Mouse (Mus musculus) liver, adult (tissue): ENCODE data around the gene Tsnaxip1.

Experiments
- GATA4 ChIP-seq: IDR thresholded peaks from 2 replicates; pipeline ENCODE4 v1.6.1; 2014; ENCODE audit warnings: mild to moderate bottlenecking, low read length; ENCODE audit not compliant: insufficient replicate concordance

Gene Tsnaxip1

DNA sequence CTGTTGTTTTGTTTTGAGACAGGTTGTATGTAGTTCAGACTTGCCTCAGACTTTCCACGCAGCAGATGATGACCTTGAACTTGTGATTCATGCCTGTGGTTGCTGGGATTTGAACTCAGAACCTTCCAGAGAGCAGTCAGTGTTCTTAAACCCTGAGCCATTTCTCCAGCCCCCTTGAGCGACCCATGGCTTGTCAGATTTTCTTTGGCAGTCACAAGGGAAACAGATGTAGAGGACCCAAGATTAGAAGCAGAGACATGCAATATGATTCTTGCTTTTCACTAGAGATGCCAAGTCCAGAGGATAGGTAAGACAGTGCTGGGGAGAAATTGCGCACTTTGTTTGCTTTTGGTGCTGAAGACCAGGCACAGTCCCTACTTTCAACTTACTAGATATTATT is 25.6 kb downstream of the Tsnaxip1 start, which contains the start of gene Cenpt:
Gene Cenpt (minus strand): TSS at position 101 of the 400 bp plus-strand sequence.
- TF ChIP-seq GATA4, result no peak

DNA sequence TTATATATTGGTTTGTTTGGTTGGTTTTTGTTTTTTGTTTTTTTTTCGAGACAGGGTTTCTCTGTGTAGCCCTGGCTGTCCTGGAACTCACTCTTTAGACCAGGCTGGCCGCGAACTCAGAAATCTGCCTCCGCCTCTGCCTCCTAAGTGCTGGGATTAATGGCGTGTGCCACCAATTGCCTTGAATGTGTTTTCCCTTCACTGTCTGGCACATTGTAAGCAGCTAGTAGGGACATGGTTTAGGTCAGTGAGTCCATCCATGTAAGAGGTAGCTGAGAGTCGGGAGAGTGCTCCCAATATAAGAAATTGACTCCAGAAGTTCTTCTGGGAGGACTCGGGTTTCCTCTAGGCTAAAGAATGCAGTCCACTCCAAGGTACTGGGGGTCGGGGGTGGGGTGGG is 26.8 kb downstream of the Tsnaxip1 start:
- no peak for TF ChIP-seq GATA4

GRCm38 (mm10) chr8:105854715-105855216 is 27.2 kb downstream of the Tsnaxip1 start, which contains the start of gene Thap11:
TSS of gene Thap11 (plus strand) at chr8:105855132.
- TF ChIP-seq GATA4, result no peak

DNA sequence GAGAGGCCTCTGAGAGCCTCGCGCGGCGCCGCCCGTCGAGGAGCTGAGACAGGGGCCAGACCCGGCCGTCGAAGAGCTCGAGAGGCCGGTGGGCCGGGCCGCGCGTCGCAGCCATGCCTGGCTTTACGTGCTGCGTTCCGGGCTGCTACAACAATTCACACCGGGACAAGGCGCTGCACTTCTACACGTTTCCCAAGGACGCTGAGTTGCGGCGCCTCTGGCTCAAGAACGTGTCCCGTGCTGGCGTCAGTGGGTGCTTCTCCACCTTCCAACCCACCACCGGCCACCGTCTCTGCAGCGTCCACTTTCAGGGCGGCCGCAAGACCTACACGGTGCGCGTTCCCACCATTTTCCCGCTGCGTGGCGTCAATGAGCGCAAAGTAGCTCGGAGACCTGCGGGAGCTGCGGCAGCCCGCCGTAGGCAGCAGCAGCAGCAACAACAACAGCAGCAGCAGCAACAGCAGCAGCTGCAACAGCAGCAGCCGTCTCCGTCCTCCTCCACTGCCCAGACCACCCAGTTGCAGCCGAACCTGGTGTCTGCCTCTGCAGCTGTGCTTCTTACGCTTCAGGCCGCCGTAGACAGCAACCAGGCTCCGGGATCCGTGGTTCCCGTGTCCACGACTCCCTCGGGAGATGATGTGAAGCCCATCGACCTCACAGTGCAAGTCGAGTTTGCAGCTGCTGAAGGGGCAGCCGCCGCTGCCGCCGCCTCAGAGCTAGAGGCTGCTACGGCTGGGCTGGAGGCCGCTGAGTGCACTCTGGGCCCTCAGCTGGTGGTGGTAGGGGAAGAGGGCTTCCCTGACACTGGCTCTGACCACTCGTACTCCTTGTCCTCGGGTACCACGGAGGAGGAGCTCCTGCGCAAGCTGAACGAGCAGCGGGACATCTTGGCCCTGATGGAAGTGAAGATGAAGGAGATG is 28.0 kb downstream of the Tsnaxip1 start:
- no peak for TF ChIP-seq GATA4

GRCm38 (mm10) chr8:105856168-105856835 is 28.8 kb downstream of the Tsnaxip1 start:
- no peak for TF ChIP-seq GATA4

GRCm38 (mm10) chr8:105858495-105858894 is 31.0 kb downstream of the Tsnaxip1 start:
- TF ChIP-seq GATA4, result no peak

- no peak for TF ChIP-seq GATA4
Measured at GRCm38 (mm10) chr8:105859314-105859713, 31.8 kb downstream of the Tsnaxip1 start.

DNA sequence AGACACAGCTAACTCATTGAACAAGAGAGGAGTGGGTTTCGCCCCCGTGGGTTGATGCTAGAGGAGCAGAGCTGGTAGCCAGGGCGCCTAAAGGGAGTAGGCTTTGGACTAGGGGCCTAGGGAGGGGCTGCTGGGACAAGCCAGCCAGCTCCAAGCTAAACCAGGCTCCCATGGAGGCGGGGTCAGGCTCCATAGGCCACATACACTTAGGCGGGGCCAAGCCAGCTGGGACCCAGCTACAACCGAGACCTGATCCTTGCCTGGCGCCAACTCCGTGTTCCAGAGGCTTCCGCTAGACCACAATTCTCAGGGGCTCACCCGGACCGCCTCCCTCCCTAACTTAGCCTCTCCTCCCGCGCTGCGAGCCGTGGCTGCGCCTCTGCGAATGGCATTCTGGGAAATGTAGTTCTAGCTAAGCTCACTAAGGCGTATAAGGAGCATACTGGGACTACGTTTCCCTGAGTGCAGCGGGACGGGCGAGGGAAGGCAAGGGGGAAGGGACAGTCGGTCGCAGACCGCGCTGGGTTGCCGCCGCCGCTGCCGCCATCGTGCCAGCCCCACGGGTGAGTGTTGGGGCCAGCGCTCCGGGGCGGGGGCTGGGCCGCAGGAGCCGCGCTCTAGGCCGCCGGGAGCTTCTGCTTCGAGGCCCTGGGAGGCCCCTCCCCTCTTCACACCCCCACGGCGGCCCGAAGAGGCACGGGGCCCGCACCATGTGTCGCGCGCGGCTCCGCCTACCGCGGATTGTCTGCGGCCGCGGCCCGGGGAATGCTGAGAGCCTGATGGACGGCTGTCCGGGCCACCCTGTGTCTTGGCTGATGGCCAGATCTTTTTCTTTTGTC is 32.8 kb downstream of the Tsnaxip1 start, which contains the start of gene Nutf2:
Gene Nutf2 (plus strand): TSS at position 438 of the 839 bp plus-strand sequence.
- peak; percentile 7; the same call in 1 of the 2 replicates for TF ChIP-seq GATA4

GRCm38 (mm10) chr8:105861951-105862350 is 34.4 kb downstream of the Tsnaxip1 start:
- no peak for TF ChIP-seq GATA4

GRCm38 (mm10) chr8:105866364-105867029 is 39.0 kb downstream of the Tsnaxip1 start:
- TF ChIP-seq GATA4, result no peak

- no peak for TF ChIP-seq GATA4
Measured at GRCm38 (mm10) chr8:105874301-105874700, 46.8 kb downstream of the Tsnaxip1 start.

- TF ChIP-seq GATA4, result peak; percentile 12; the same call in 1 of the 2 replicates
Measured at GRCm38 (mm10) chr8:105880754-105881520, 53.4 kb downstream of the Tsnaxip1 start, which contains the start of gene Edc4. TSS of gene Edc4 (plus strand) at chr8:105880881.

DNA sequence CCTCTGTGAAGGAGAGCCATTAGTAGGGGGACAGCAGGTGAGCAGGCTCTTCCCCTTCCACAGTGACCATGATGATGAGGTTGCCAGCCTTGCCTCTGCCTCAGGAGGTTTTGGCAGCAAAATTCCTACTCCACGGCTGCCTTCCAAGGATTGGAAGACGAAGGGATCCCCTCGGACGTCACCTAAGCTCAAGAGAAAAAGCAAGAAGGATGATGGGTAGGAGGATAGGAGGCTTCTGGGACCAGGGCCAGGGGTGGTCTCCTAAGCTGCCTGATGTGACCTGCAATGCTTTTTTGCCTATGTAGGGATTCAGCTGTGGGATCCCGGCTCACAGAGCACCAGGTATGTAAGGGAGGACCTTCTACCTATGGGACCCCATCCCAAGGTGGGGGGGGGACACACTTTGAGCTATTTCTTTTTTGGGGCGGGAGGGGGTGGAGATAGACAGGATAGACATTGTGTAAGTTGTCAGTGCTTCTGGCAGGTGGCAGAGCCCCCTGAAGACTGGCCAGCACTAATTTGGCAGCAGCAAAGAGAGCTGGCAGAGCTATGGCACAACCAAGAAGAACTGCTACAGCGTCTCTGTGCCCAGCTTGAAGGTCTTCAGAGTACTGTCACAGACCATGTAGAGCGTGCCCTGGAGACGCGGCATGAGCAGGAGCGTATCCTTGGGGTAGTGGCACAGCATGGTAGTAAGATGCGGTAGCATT is 62.4 kb downstream of the Tsnaxip1 start:
- no peak for TF ChIP-seq GATA4

- no peak for TF ChIP-seq GATA4
Measured at GRCm38 (mm10) chr8:105890870-105891269, 63.3 kb downstream of the Tsnaxip1 start.
